Mouse (Mus musculus) lung, adult 10 weeks (tissue): ENCODE measurements around the gene Ryr3. TPM values are rescaled to one million over a fixed set of nuclear protein-coding genes. Genes with fewer than 3 reads are reported as not detected.

Experiments
- polyA plus RNA-seq: library from polyadenylated mRNA; stranded (reverse); fragments of 350-450 nt; fragmentation: Illumina TruSeq; extraction: RNeasy Lipid Tissue Mini Kit (QIAGEN cat#74804); gene quantifications from one replicate; pipeline ENCODE4 v1.2.3, GENCODE M21; 2014; ENCODE audit warnings: low read depth, low replicate concordance; ENCODE audit not compliant: insufficient read depth

The Ryr3 gene
- polyA plus RNA-seq = 0.04 TPM

DNA sequence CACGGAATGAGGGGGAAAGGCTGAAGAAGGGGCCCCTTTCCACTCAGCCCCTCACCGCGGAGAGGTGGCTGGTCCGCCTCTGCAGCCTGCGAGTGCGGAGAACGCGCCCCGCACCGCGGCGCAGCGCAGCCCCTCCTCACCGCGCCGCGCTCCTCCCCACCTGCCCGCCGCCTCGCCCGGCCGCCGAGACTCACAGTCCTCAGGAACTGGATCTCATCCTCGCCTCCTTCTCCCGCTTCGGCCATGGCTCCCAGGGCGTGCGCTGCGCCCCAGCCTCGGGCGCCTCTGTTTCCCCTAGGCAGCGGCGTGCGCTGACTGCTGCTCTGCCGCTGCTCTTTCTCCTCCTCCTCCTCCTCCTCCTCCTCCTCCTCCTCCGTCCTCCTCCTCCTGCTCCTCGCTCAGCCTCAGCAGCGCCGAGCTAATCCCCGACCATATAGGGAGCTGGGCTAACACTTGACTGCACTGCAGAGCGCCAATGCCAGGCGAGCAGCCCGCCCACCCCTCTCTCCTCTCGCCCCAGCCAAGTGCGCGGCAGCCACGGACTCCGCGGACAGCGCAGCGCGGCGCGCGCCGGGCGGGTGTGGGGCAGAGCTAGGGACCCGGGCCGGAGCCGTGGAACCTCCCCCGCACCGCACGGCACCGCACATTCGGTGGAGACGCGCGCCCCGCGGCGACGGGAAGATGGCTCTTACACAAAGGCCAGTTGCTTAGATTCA lies at the start of gene Ryr3:
Gene Ryr3, minus strand, starts transcription at position 351 of the 716 bp plus-strand sequence.

Other genes starting within 250 kb of the Ryr3 start
- gene Tmco5b, start 68.6 kb upstream of the Ryr3 start, polyA plus RNA-seq = not detected
- gene Fmn1, start 110.6 kb upstream of the Ryr3 start, polyA plus RNA-seq = 0.39 TPM